Mouse (Mus musculus): ENCODE results near the gene Avil.

DNA sequence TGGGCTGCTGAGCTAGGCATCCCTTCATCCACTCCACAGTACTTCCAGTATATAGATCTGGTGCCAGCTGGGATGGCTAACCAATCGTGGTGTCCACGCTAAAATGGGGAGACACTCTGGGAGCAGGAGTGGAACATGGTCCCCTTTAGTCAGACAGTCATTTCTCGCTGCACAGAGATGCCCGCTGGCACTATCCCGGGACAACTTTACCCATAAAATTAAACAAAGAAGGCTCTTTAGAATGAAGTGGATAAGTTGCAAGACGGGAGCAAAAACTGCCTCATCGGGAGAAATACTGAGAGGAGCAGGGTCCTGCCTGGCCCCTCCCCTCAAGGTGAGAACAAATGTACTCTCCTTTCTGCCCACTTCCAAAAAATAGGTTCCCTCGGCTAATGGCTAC lies 58.2 kb downstream of the Avil start:
- TF ChIP-seq CTCF (conservative IDR thresholded peaks at IDR 0.05 in 1 of 2, IDR thresholded peaks at IDR 0.05 in 1 of 2; ENCODE audit: low read depth in 2 of 2, low read length in 2 of 2) (no peak), CHD2 (IDR thresholded peaks at IDR 0.05; ENCODE audit: low read length) (no peak), POLR2AphosphoS2 (IDR thresholded peaks at IDR 0.05; ENCODE audit: low read depth, low read length) (no peak), ZC3H11A (IDR thresholded peaks at IDR 0.05; ENCODE audit: low read depth, low read length) (no peak), PAX5 (IDR thresholded peaks at IDR 0.05; ENCODE audit: low read length) (no peak), POLR2A (IDR thresholded peaks at IDR 0.05; ENCODE audit: low read depth, low read length) (no peak), MAX (IDR thresholded peaks at IDR 0.05; ENCODE audit: low read length) (no peak), EP300 (IDR thresholded peaks at IDR 0.05; ENCODE audit: low read length) (no peak), TBP (conservative IDR thresholded peaks at IDR 0.05; ENCODE audit: low read depth, low read length) (no peak), USF2 (conservative IDR thresholded peaks at IDR 0.05; ENCODE audit: low read depth, low read length) (no peak), ZMIZ1 (IDR thresholded peaks at IDR 0.05; ENCODE audit: low read depth, low read length) (no peak), USF1 (IDR thresholded peaks at IDR 0.05; ENCODE audit: low read depth, low read length) (no peak), ELF1 (IDR thresholded peaks at IDR 0.05; ENCODE audit: low read depth, low read length) (no peak)
